Mouse (Mus musculus): ENCODE measurements around the gene Fam155a.
A peak's percentile ranks its signal among the peaks of the same experiment; 100 is the strongest.
"Not testable (repeated sequence)": the region's sequence is repeated elsewhere in the genome, so short reads cannot be mapped to it uniquely, and the experiment has no call there.

Gene Fam155a

DNA sequence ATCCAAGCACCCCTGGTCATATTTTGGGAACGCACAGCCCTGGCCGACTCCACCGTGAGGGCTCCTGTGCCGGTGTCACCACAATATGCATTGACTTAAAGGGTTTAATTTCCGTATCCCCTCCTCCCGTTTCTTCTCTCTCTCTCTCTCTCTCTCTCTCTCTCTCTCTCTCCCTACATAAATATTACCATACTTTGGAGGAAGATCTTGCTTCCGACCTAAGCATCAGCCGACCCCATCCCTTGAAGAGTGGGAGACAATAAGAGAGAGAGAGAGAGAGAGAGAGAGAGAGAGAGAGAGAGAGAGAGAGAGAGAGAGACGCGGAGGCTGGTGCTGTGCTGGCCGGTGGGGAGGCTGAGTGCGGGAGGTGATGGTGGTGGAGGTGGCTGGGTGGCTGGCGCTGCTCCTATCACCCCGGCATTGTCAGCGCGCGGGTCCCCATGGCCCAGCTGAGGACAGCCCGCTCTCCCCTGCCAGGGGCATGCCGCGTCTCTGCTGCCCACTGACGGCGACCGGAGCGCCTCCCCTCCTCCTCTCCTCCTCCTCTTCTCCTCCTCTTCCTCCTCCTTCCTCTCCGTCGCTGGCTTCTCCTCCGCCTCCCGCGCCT lies at the start of gene Fam155a:
Fam155a (minus strand) TSS at position 163 of the 607 bp plus-strand sequence.
- peak; percentile 25 for DNase-seq (ENCODE audit: inconsistent ontology term)

DNA sequence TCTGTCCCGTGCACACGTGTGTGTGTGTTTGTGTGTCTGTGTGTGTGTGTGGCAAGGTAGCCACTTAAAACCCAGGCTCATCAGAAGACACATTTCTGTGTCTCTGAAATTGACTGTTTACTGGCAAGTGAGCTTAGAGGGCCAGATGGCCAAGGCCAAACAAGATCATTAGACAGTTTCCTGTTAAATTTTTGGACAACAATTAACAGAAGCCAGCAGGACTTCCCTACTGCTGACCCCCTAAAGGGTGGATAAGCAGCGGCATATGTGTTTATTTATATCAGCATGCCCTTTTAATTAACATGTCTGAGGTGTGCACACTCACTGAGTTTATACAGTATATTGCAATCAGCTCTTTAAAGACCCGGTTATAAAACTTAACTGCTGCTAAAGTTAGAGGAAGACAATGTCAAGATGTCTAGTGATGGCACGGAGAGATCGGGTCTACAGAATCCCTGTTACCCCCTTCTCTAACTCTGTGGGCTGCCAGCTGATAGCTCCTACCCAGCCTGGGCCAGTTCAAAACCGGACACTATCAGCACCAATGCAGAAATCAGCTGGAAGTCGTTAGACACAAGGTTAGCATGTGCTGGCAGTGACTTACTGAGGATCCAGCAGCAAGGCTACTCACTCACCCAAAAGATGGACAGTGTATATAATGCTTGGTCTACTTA lies 42.4 kb upstream of the Fam155a start:
- no peak for DNase-seq (ENCODE audit: inconsistent ontology term)

DNA sequence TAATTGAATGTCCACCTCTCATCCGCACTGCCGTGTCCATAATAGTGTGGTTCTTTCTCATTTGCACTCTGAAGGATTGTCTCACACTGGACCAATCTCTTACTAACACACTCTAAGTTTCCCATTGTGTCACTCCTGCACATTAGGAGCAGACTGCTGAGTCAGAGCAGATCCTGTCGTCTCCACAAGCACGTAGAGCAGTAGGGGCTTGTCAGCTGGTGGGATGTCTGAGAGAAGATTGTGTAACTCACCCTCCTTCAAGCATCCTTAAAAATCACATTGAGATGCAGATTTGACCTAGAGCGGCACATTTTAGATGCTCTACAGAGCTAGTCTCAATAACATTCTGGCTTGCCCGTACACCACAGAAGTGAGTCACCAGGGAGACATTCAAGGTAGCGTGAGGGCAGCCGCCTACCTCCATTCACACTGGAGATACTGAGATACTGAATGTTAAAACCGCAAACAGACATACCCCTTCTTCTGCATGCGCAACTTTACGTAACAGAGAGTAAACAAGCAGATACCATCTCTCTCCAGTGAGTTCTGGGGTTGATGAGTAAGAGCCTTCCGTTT lies 40.1 kb upstream of the Fam155a start:
- no peak for DNase-seq (ENCODE audit: inconsistent ontology term)

DNA sequence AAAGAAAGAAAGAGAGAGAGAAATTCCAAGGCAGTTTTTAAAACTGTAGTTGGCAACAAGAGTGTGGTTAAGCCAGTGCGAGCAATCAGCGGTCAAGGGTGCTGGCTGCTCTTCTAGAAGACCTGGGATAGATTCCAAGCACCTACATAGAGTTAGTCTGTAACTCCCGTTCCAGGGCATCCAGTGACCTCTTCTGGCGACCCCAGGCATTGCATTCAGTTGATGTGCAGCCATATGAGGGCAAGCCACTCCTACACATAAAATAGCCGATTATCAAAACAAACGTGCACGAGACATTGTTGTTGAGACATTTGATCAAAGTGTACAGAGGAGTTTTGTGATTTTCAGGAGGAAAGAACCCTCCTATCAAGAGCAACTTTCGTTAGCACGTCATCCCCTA lies 37.6 kb upstream of the Fam155a start:
- DNase-seq (ENCODE audit: inconsistent ontology term), result no peak

DNA sequence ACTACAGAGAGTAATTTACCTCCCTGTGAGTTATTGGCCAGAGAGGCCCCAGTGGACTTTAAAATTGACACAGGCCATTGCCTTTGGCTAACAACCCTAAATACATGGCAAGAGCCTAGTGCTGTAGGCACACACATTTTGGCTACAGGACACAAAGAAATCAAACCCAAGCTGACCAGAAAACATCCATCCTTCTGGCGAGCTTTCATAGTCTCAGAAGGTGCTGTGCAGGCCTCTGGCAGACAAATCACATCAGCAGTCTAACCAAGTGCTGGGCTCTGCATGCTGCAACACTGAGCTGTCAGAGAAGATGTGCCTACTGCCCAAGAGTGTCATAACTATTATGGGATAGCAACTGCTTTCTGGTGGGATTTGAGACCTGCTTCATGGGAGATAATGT lies 34.7 kb upstream of the Fam155a start:
- DNase-seq (ENCODE audit: inconsistent ontology term), result no peak

DNA sequence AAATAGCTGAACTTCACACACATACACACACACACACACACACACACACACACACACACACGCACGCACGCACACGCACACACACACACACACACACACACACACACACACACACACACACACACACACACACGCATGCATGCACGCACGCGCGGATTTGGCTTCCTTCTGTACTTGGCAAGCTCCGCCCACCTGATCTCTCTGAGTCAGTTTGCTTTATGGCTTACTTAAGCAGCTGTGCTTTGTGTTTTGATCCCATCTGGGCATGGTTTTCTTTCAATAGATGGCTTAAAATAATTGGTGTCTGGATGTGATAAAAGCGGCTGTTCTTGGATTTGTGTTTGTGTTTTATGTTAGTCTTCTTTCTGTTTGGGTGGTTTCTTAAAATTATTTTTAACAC lies 29.4 kb upstream of the Fam155a start:
- DNase-seq (ENCODE audit: inconsistent ontology term), result not testable (repeated sequence)

DNA sequence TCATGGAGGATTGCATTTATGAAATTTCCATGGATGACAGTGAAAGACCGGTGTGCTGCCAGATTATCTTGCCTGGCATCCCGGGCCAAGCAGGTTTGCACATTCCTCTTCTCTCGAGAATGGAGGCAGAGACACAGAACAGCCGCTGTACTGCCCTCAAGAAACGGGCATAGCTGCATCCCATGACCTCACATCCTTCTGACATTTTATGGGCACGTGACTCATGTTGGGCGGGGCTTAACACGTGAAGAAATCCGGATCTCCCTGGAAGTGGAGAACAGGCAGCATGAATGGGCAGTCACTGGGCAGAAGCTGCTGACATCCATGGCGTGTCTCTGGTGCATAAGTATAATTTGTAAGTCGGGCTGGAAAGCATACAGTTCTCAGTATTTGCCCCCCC lies 29.0 kb upstream of the Fam155a start:
- no peak for DNase-seq (ENCODE audit: inconsistent ontology term)

DNA sequence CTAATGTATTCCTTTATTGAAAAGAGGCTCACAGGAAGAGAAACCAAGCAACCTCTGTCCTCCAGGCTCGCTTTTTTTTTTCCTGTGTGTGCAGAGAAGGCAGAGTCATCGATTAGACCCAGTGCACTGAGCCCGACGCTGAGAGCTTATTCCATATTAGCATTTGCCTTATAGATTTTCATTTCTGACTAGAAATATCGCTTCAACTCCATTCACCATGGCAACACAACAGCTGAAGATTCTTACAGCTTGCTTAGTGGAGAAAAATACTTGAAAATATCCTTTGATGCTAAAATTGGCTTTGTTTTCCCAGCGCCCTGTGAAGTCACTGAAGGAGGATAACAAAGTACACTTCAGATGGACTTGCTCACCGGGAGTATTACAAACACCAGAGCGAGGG lies 26.6 kb upstream of the Fam155a start:
- DNase-seq (ENCODE audit: inconsistent ontology term), result no peak

DNA sequence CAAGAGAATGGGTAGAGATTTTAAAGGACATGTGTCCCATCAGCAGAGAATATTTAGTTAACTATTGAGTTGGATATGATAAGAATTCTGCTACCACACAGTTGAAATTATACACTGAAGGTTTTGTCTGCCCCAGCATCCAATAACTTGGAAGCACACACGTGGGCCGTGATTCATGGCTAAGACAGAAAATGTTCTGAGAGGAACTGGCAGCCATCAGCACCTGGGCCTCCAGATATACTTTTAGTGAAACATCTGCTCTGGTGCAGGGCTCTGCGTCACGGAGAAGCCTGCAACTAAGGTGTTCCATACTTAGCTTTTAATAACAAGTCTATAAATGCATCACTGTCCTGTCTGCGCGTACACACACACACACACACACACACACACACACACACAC lies 24.8 kb upstream of the Fam155a start:
- DNase-seq (ENCODE audit: inconsistent ontology term), result no peak

DNA sequence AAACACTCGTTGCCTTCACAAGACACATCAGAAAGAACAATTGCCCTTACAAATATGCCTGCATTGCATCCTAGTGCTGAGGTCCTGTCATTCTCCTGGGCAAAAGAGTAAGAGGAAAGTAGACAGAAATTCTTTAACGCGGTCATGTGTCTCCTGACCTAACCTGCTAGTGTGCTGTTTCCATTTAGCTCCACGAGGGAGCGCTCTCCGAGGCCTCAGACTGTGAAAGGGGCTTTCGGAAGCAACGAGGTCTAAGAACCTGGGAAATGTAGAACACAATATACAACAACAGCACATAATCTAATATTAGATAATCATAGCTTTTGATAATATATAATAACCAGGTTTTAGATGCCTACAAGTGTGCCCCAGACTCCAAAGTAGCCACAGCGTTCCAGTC lies 22.4 kb upstream of the Fam155a start:
- DNase-seq (ENCODE audit: inconsistent ontology term), result no peak

DNA sequence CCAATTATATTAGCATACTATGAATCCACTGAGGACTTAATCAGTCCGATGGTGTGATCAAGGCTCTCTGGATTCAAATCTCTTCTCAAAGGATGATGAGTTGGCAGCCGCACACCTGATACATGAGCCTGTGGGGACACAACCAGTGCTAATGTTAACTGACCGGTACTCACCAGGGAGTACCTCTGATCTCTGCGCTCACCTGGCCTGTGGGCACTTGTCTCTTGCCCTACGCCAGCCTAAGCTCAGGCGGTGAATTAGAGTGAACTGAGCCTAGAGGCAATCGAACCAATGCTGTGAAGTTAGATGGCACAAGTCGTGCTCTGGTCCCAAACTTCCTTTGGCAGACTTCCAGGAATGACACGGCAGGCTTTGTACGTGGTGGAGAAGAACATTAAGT lies 9.4 kb upstream of the Fam155a start:
- no peak for DNase-seq (ENCODE audit: inconsistent ontology term)

DNA sequence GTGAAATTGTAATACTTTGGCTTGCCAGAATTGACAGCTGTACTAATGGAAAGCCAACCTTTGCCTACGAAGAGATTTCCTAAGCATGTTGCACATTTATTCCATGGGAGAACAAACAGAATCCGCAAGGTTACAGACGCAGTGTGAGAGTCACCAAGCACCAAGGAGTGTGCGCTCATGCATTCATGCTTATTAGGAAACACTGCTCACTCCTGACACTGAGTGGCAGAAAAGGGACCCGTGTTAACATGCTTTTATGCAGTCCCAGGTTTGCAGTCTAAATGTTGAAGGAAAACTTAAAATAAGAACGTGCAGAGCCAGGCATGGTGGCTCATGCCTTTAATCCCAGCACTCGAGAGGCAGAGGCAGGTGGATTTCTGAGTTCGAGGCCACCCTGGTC lies 7.2 kb upstream of the Fam155a start:
- DNase-seq (ENCODE audit: inconsistent ontology term), result no peak

DNA sequence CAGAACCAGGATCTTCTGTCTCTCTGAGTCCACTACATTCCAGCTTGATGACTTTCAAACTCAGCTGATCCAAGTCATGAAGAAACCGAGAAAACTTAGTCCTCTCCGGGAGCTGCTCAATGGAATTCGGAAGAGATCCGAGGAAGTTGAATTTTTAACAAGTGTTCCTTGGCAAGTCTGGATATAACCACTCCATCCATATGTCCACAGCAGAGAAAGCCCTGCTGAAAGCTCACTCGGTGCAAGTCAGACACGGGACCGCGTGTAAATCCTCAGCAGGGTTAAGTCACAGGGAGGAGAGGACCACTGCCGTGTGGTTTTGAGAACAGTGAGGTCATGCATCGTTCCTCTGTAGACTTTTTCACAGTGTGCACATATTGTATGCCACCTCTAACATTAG lies 5.9 kb upstream of the Fam155a start:
- DNase-seq (ENCODE audit: inconsistent ontology term), result no peak

DNA sequence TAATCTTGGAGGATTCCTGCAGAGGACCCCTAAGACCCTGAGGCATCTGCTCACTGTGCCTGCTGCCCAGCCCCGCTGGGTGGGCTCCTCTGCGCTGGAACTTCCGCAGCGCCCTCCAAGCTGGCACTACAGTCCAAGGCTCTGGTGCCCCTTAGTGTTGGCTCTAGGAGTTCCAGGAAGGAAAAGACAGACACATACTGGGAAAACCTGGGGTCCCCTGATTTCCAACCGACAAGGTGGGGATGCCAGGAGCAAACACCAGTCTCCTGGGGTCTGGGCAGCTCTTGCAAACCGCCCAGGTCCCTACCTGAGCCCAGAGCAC lies 1.5 kb upstream of the Fam155a start:
- DNase-seq (ENCODE audit: inconsistent ontology term), result no peak

DNA sequence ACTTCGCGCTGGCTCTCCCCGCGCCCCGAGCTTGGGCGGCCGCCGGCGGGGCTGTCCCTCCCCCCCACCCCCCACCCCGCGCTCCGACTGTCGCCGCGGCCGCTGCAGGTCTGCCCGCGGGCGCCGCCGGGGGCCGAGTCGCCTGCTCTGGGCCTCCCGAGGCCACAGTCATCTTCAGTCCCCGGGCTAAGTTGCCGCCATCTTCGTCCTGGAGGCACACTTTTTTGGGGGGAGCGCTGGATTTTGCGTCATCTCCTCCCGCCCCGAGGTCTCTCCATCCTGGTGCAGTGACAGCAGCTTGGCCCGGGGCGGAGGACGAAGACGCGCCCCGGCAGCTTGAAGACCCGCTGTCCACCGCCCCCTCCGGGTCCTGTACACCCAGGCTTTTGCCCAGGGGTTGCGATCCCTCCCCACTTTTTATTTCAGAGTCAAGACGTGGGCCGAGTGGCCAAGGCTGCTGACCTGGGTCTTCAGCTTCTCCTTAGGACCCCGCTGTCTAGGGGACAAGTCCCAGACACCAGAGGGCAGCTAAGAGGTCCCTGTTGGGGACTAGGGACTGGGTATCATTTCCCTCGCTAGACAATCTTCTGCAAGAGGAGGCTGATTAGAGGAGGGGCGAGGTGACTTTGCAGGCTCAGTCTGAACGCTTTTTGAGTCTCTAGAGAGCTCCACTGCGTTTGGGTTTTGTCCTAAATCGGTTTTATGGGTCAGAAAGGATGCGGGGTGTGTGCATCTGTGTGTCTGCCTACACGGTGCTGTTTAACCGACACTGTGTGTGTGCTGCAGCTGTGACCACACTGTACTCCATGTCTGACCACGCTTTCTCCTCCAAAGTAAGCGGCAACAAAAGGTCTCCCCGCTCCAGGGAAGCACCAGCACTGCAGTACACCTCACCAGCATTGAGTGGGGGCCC lies 901 bp upstream of the Fam155a start:
- peak; percentile 1 for DNase-seq (ENCODE audit: inconsistent ontology term)

DNA sequence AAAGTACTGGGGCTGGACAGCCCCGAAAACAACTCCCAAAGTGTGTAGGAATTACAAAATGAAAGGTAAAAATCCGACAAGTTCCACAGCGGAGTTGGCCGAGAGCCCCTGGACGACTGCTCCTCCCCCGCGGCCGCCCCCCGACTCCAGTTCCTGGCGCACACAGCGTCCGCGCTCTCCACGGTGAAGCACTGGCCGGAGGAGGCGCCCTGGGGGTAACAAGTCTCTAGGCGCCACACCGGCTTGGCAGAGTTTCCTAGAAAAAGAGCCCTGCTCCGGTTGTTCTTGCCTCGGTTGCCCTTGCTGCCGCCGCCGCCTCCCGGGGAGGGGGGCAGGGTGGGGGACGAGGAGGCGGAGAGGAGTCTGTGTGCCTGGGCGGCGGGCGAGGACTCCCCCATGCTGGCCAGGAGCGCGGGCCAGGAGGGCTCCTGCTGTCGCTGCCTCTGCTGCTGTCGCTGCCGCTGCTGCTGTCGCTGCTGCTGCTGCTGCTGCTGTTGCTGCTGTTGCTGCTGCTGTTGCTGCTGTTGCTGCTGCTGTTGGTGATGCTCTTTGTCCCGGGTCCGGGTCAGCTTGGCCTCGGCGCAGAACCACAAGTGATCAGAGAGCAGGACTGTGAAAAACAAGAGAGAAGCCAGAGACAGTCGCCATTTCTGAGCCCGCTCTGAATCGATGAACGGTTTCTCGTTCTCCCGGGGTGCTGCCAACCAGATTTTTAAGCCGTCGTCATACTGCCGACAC lies 531 bp downstream of the Fam155a start:
- DNase-seq (ENCODE audit: inconsistent ontology term), result peak; percentile 26

DNA sequence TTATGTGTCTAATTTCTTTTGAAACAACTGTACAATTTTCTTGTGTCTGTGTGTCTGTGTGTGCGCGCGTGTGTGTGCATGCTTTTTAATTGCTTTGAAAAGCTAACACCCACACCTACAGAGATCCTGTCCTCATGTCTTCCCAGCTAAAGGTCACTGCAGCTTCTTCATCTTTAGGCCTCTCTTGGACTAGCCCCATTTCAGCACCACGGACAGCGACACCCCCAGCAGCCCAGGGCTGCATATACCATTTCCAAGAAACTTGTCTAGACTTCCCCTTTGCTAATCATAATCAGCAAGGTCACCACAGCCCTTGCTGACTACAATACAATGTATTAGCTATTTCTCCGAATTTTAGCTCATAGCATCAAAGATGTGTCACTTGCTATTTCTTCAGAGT lies 1.9 kb downstream of the Fam155a start:
- DNase-seq (ENCODE audit: inconsistent ontology term), result peak; percentile 46

DNA sequence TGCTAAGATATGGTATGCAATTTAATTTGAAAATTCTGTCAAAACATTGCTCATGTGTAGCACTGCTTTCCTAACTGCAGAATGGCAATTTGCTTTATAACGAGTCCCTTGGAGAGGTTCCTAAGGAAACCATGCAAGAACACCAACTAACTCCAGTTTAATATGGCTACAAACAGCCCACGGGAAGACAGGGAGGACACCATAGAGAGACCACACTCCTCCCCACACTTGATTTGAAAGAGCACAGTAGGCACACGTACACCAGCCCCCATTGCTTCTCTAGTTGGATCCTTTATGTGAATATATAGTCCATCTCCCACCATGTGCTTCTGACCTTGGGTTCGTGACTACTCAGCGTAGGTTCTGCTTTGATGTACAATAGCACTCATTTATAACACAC lies 35.8 kb downstream of the Fam155a start:
- DNase-seq (ENCODE audit: inconsistent ontology term), result no peak

DNA sequence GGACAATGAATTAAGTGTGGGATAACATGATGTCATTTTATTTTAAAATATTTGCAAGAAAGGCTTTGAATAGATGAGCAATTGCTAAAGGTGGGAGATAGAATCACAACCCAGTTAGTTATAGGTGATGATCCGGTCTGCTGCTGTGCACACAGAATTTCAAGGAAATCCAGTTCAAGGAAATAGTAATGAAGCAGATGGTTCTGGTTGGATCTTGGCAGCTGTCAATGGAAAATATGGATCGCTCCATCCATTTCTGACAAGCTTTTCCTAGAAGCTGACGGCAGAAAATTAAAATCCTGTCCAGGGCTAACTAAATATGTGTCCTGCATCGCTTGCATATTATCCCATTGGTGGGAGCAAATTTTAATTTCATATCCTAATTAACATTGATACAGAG lies 61.2 kb downstream of the Fam155a start:
- no peak for DNase-seq (ENCODE audit: inconsistent ontology term)

DNA sequence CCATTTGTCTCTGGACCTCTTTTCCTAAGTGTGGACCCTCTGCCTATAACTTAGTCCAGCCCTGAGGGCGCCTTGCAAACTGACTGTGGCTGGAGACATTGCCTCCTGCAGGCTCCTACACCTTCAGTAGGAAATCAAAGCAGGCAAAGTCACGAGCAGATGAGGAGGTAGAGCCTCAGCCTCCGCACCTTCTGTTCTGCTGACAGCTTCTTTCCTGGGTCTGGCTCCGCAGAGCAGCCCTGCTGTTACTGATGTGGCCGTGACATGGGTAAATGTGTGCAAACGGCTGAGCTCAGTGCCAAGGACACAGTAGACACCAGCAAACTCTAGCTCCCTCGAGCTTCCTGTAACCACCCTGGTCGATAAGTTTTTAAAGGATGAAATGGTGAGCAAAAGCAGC lies 63.5 kb downstream of the Fam155a start:
- DNase-seq (ENCODE audit: inconsistent ontology term), result no peak

DNA sequence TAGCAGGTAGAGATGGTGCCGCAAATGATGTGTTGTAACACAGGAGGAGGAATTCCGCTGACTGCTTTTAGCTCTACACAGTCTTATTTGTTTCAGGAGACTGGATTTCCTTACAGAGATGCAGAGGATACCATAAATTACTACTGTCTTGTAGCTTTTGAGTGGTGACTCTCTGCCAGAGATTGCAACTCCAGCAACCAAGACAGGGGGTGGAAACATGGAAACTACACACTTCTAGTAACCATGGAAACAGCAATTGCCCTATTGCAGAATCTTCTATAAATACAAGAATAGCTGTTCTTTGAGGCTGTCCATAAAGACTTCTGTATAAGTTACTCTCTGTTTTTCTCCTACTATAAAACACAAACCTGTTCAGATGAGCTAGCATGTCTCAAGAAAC lies 76.2 kb downstream of the Fam155a start:
- DNase-seq (ENCODE audit: inconsistent ontology term), result no peak

DNA sequence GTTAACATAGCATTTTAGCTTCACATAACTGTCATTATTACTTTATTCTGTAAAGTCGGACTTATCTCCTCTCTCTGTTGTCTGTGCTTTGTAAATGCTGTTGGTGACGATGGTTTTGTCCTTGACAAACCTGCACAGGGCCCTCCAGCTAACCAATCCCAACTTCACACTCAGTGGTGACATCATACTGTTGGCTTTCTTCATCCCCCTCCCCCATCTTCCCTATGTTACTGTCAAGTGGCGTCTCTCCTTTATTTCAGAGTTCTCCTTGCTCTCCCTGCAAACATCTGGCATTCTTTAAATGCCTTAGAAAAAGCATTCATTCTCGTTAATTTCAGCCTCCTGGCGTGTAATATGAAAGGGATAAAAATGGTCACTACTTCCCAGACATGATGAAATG lies 78.6 kb downstream of the Fam155a start:
- no peak for DNase-seq (ENCODE audit: inconsistent ontology term)

Data from Muller cell, postnatal 12 days (primary cell).